Mouse (Mus musculus) left cerebral cortex, adult 2 months (tissue): ENCODE measurements around the gene Cspg5. TPM values are rescaled to one million over a fixed set of nuclear protein-coding genes. Genes with fewer than 3 reads are reported as not detected.

Experiments used
- DNase-seq, 2 experiments: peaks; one replicate each; pipeline ENCODE4 v3.0.0; 2021 to 2022; ENCODE audit warnings: low spot score in 2 of 2, mixed read lengths in 1 of 2; ENCODE audit errors: extremely low spot score in 1 of 2
- H3K27ac ChIP-seq: fragments of 200-600 bp; 2 replicates; pipeline ENCODE4 v1.8.1; 2022
- H3K4me3 ChIP-seq: fragments of 200-600 bp; 2 replicates; pipeline ENCODE4 v1.8.1; 2022
- CTCF ChIP-seq: fragments of 200-600 bp; IDR thresholded peaks from 2 replicates; pipeline ENCODE4 v1.8.1; 2022; ENCODE audit warnings: antibody characterized with exemption, mild to moderate bottlenecking, moderate library complexity
- intact Hi-C: fragments of 180-260 bp; cut with DNase I; formaldehyde crosslinking; loops from one replicate; pipeline ENCODE4 v1.15.1; 2025
- total RNA-seq, 2 experiments: library from RNA; stranded (reverse); gene quantifications; 2 replicates each; pipeline ENCODE4 v1.2.3; 2021

The Cspg5 gene
- total RNA-seq, 2 experiments from 2014 or later, result 352 to 356 TPM

DNA sequence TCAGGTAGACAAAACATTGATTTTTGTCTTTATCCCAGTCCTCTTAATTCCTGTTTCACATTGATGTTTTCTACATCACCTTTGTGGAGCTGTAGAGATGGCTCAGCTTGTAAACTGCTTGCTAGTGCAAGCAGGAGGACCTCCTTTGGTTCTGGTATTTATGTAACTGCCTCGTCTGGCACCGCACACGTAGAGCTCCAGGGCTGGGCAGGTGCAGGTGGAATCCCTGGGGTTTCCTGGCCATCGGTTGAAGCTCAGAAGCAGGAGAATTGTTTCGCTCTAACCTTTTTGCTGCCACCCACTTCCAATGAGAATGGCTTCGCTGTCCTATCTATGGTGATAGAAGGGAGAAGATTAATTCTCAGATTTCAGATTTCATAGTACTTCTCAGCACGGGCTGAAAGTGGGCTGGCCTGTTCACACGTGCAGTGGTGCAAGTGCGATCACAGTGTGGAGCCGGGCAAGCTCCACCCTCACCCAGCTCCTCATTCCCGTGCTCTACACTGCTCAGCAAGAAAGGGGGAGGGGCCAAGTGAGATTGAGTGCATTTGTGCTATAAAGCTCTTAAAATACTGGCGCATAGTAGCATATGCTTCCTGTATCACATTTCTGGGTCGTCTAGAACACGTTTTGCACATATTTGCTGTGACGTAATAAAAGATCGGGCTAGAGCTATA lies 13.1 kb upstream of the Cspg5 start:
- H3K27ac ChIP-seq, result peak overlapping the region; percentile 86

DNA sequence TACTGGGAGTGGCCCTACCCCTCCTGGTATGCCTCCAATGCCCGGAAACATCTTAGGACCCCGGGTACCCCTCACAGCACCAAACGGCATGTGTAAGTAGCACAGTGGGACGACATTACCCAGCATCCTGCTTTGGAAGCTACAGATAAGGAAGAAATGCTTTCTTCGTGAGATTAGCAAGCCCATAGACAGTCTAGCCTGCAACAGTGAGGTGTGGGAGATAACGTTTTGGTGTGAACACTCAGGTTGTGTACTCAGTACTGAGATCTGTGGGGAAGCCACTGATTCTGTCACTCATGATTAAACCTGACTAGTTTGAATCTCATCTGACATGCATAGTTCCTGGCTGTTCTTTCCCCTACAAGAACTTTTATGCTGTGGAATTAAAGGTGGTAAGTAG lies 8.6 kb upstream of the Cspg5 start:
- no peak for DNase-seq
- no peak for TF ChIP-seq CTCF
- intact Hi-C loops, result no loop called here
- H3K27ac ChIP-seq, result no peak overlapping the region
- no peak overlapping the region for H3K4me3 ChIP-seq

More for the DNA sequence above, 13.1 kb upstream of the Cspg5 start:
- intact Hi-C loops, result no loop called here
- TF ChIP-seq CTCF, result no peak
- no peak overlapping the region for H3K4me3 ChIP-seq
- DNase-seq, result no peak

DNA sequence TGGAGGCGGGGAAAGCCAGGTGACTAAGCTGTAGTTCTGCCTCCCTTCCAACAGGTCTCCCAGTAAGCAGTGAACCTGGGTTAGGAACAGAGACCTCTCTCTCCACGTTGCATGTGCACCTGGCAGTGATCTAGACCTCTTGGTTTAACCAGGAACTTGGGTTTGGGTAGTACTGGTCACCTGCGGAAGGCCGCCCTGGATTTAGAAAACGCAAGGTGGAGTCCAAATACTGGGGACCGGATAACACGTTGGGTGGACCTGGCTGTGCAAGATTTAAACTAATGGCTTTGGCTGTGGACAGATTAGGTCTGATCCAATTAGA lies 945 bp downstream of the Cspg5 start:
- TF ChIP-seq CTCF, result no peak
- Histone ChIP-seq H3K27ac (peak overlapping the region; percentile 96), H3K4me3 (peak overlapping the region; percentile 72)
- no peak for DNase-seq
- intact Hi-C loops, result loop anchor here (2.0 kb wide), 1 partner anchor 48 kb away; no protein-coding TSS in a partner anchor

DNA sequence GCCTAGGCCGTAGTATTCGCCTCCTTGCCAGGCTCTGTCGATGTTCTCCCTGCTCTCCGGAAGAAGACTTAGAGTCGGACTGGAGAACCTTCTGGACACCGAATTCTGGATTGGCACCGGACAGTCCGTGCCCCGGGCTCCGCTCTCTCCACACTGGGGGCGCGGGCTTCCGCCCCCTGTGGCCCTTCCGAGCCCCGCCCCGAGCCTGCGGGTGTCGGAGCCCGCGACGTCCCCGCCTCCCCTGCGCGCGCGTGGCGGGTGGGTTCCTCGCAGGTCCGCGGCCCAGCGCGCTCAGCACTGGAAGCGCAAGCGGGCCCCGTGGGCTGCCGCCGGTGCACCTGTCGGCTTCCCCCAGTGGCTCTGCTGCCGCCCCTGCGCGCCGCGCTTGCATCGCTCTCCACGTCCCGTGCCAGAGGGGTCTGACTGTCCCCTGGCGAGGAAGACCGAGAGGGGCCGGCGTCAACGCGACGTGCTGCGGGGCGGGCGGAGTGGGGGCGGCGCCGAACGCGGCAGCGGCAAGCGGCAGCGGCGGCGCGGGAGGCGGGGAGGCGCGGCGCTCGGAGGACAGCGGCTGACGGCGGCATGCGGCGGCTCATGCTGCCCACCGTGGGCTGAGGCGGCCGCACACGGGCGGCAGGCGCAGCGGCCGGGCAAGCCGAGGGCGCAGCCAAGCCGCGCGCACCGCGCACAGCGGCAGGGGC lies 1.5 kb downstream of the Cspg5 start:
- intact Hi-C loops, result loop anchor here (1.0 to 2.0 kb wide), 2 partner anchors 39 to 48 kb away; no protein-coding TSS in a partner anchor
- DNase-seq, result peak; percentile 83 to 86
- Histone ChIP-seq H3K27ac (peak overlapping the region; percentile 96), H3K4me3 (peak overlapping the region; percentile 72)
- TF ChIP-seq CTCF, result no peak

DNA sequence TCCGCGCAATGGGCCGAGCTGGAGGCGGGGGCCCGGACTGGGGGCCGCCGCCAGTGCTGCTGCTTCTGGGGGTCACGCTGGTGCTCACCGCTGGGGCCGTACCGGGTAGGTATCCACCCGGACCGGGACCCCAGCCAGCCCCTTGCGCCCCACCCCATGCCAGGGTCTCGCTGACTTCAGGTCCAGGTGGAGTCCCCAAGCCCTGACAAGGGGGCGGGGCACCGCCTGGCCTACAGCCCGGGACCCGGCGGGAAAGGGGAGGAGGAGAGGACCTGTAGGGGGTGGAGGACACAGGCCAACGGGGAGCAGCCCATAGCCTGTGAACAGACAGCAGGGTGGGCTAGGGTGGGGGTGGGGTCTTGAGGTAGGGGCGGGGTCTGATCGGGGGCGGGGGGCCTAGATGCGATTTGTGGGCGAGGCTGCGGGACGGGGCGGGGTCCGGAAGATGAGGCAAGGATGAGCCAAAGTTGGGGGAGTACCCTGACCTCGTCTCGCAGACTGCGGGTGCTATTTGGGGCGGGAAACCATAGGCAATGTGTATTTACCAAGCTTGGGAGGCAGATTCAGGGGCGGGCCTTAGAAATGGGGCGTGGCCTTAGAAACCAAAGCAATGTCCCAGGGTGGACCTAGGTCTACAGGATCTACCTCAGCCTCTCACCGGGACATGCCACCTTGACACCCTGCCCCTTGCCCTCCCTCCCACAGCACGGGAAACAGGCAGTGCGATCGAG lies 2.2 kb downstream of the Cspg5 start:
- no peak for TF ChIP-seq CTCF
- H3K4me3 ChIP-seq, result peak overlapping the region; percentile 72

DNA sequence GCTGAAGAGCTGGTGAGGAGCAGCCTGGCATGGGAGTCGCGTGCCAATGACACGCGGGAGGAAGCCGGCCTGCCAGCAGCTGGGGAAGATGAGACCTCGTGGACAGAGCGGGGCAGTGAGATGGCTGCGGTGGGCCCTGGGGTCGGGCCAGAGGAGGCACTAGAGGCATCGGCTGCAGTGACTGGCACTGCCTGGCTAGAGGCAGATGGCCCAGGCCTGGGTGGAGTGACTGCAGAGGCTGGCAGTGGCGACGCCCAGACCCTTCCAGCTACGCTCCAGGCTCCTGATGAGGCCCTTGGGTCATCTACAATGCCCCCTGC lies 2.7 kb downstream of the Cspg5 start:
- DNase-seq, result peak in 1 of 2 experiments; percentile 35

More for the DNA sequence above, 2.2 kb downstream of the Cspg5 start:
- H3K27ac ChIP-seq, result peak overlapping the region; percentile 93
- intact Hi-C loops, result loop anchor here (1.0 to 2.0 kb wide), 2 partner anchors 39 to 47 kb away; no protein-coding TSS in a partner anchor
- peak; percentile 60 to 71 for DNase-seq

DNA sequence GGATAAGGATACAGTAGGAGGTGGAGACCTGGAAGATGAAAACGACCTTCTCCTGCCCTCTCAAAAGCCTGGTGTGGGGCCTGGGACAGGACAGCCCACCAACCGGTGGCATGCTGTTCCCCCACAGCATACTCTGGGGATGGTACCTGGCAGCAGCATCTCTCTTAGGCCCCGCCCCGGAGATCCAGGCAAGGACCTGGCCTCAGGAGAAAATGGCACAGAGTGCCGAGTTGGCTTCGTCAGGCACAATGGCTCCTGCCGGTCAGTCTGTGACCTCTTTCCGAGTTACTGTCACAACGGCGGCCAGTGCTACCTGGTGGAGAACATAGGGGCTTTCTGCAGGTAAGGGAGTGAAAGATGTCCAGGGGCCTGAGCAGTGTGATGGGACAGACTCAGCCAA lies 3.5 kb downstream of the Cspg5 start:
- TF ChIP-seq CTCF, result no peak
- peak overlapping the region; percentile 72 for H3K4me3 ChIP-seq
- no peak for DNase-seq
- intact Hi-C loops, result no loop called here
- H3K27ac ChIP-seq, result peak overlapping the region; percentile 91

More for the DNA sequence above, 2.7 kb downstream of the Cspg5 start:
- Histone ChIP-seq H3K27ac (peak overlapping the region; percentile 91), H3K4me3 (peak overlapping the region; percentile 72)
- intact Hi-C loops, result no loop called here
- no peak for TF ChIP-seq CTCF

DNA sequence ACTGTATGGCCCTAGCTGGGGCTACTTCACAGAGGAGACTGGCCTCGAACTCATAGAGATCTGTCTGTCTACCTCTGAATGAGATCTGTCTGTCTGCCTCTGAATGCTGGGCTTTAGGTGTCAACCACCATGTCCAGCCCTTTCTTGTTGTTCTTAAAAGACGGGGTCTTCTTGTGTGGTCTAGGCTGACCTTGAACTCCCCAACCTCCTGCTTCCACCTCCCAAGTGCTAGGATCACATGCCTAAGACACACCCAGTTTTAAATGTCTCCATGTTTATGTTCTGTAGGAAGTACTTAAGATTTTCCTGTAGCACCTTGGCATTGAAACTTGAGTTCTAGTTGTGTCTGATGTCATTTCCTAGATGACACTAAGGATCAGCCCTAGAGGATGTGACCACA lies 5.3 kb downstream of the Cspg5 start:
- intact Hi-C loops, result no loop called here
- H3K4me3 ChIP-seq, result no peak overlapping the region
- peak overlapping the region; percentile 85 for H3K27ac ChIP-seq

DNA sequence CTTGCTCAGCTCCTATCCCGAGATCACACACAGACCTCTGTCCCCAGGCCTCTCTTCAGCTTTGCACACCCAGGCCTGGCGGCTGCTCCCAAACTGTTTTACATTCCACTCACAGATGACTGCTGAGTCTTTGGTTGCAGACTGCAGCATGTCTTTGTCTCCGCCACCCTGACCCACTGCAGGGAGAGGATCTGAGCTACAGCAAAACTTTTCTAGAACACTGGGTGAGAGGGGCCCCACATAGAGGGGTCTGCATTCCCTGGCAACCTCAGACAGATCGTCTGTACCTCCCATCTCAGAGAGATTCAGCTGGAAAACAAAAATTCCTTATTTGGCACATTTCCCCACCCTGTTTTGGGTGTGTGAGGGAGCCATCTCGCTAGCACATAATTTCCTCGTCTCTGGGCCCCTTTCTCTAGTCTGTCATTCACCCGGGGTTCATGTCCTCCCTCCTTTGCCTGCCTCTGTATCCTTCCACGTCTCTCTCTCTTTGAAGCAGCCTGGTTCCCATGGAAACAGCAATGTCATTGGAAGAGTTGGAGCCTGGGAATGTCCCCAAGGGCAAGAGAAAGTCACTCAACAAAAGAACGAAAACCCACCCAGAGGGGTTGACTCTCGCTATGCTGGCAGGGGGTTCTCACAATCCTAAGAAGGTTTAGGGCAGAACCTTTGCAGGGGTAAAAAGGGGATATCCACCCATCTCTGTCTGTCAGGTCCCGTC lies 6.4 kb downstream of the Cspg5 start:
- intact Hi-C loops, result no loop called here
- TF ChIP-seq CTCF, result no peak
- H3K4me3 ChIP-seq, result peak overlapping the region; percentile 23
- DNase-seq, result peak; percentile 43 to 65
- H3K27ac ChIP-seq, result peak overlapping the region; percentile 85

More for the DNA sequence above, 5.3 kb downstream of the Cspg5 start:
- no peak for DNase-seq
- TF ChIP-seq CTCF, result no peak

DNA sequence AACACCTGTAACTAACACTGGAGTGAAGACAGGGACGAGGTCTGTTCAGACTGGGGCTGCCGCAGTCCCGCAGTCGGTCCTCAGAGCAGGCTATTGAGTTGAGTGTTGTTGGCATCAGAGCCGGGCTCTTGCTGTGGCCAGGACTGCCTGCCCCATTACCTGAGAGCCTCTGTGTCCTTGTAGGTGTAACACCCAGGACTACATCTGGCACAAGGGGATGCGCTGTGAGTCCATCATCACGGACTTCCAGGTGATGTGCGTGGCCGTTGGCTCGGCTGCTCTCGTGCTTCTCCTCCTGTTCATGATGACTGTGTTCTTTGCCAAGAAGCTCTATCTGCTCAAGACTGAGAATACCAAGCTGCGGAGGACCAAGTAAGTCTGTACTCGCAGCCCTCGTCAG lies 7.2 kb downstream of the Cspg5 start:
- DNase-seq, result peak in 1 of 2 experiments; percentile 32
- intact Hi-C loops, result no loop called here
- Histone ChIP-seq H3K4me3 (peak overlapping the region; percentile 22), H3K27ac (peak overlapping the region; percentile 85)
- TF ChIP-seq CTCF, result no peak

DNA sequence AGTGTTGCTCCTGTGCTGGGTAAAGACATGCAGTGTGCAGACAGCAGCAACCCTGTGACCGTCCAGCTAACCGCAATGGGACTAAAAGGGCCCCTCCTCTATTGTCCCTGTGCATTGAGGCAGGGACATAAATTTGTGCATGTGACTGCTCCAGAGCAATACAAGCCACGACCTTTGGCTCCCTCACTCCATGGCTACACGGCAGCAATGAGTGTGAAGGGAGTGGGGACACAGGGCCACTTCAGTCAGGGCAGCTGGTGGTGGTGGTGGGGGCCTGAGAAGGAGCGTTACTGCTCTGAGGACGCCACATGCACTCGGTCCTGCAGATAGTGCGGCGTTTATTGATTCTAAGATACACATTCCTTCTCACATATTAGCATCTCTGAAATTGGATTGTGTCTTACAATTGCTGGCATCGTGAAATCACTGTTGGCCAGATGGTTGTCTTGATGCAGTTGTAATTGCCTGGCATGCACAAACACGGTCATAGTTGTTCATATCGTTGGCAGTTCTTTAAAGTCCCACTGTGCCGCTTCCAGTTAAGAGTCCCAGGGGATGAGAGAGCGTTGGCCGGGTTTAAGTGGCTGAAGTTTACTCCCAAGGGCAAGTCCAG lies 11.9 kb downstream of the Cspg5 start:
- H3K4me3 ChIP-seq, result no peak overlapping the region
- H3K27ac ChIP-seq, result peak overlapping the region; percentile 66
- no peak for DNase-seq
- no peak for TF ChIP-seq CTCF
- intact Hi-C loops, result no loop called here
